Mouse (Mus musculus) C2C12 (cell line): ENCODE measurements at regions not wholly inside any gene's neighbourhood (a gene's known extent, or its start where the extent isn't known, plus 50 kb on each side); places are given as distances from the start of the nearest gene placed in this dataset.

Experiments
- CEBPB ChIP-seq: IDR thresholded peaks from one replicate; pipeline ENCODE4 v1.6.1; 2011; ENCODE audit warnings: low read depth, mild to moderate bottlenecking, control low read depth, moderate library complexity
- CTCF ChIP-seq: IDR thresholded peaks from one replicate; pipeline ENCODE4 v1.5.1; 2011; ENCODE audit not compliant: control insufficient read depth, insufficient read depth, insufficient read length
- MAX ChIP-seq: IDR thresholded peaks from one replicate; pipeline ENCODE4 v1.6.1; 2011; ENCODE audit warnings: mild to moderate bottlenecking, control low read depth
- MYOD1 ChIP-seq: IDR thresholded peaks from one replicate; pipeline ENCODE4 v1.6.1; 2011; ENCODE audit warnings: low read depth; ENCODE audit not compliant: control insufficient read depth, insufficient read length
- USF1 ChIP-seq: IDR thresholded peaks from one replicate; pipeline ENCODE4 v1.6.1; 2011; ENCODE audit warnings: low read depth, mild to moderate bottlenecking, control low read depth, moderate library complexity

GRCm38 (mm10) chr1:147309246-147309645, 814.7 kb downstream of the Brinp3 start:
- no peak for TF ChIP-seq MYOD1
- no peak for TF ChIP-seq CTCF
- no peak for TF ChIP-seq MAX
- no peak for TF ChIP-seq USF1
- no peak for TF ChIP-seq CEBPB
